Mouse (Mus musculus) ES-E14 (cell line): ENCODE results near the gene Nrbp1. TPM values are rescaled to one million over a fixed set of nuclear protein-coding genes. Genes with fewer than 3 reads are reported as not detected.

Experiments
- DNase-seq: peaks from one replicate; pipeline ENCODE4 v3.0.0-alpha.2; 2013; ENCODE audit warnings: low read depth, low spot score
- H3K27ac ChIP-seq: 2 replicates; pipeline ENCODE4 v1.5.1; 2012; ENCODE audit warnings: low read depth, mild to moderate bottlenecking, low read length, moderate library complexity, mixed read lengths; ENCODE audit not compliant: poor library complexity, insufficient read depth, severe bottlenecking
- H3K36me3 ChIP-seq: 2 replicates; pipeline ENCODE4 v1.6.1; 2012; ENCODE audit warnings: mild to moderate bottlenecking, low read length, moderate library complexity, mixed read lengths; ENCODE audit not compliant: control insufficient read depth, poor library complexity, insufficient read depth, severe bottlenecking
- H3K4me1 ChIP-seq, 2 experiments: fragments of 150-350 bp in 1 of 2; sonication (generic) in 1 of 2; 2 replicates each; pipeline ENCODE4 v1.6.1; 2012; ENCODE audit warnings: low read length in 2 of 2, mild to moderate bottlenecking in 1 of 2, mixed read lengths in 1 of 2; ENCODE audit not compliant: control insufficient read depth in 2 of 2, insufficient read depth in 2 of 2, poor library complexity in 1 of 2
- H3K4me3 ChIP-seq, 2 experiments: fragments of 150-350 bp in 1 of 2; sonication (generic) in 1 of 2; 2 replicates each; pipeline ENCODE4 v1.5.1; 2012; ENCODE audit warnings: low read length in 2 of 2, low read depth in 1 of 2, mild to moderate bottlenecking in 1 of 2, mixed read lengths in 1 of 2; ENCODE audit not compliant: insufficient read depth in 1 of 2, poor library complexity in 1 of 2, severe bottlenecking in 1 of 2
- H3K9ac ChIP-seq: 2 replicates; pipeline ENCODE4 v1.6.1; 2012; ENCODE audit warnings: low read depth, mild to moderate bottlenecking, low read length, mixed read lengths; ENCODE audit not compliant: poor library complexity, insufficient read depth, severe bottlenecking
- H3K9me3 ChIP-seq: fragments of 150-350 bp; sonication (generic); 2 replicates; pipeline ENCODE4 v1.6.1; 2012; ENCODE audit warnings: low read depth, mild to moderate bottlenecking, low read length; ENCODE audit not compliant: control insufficient read depth, insufficient read depth
- CHD2 ChIP-seq: IDR thresholded peaks from 2 replicates; pipeline ENCODE4 v1.6.1; 2014; ENCODE audit warnings: mild to moderate bottlenecking, low read depth, low read length, inconsistent platforms
- HCFC1 ChIP-seq: IDR thresholded peaks from 2 replicates; pipeline ENCODE4 v1.6.1; 2012; ENCODE audit warnings: low read length, inconsistent platforms, borderline replicate concordance; ENCODE audit not compliant: insufficient read depth
- MAFK ChIP-seq: IDR thresholded peaks from 2 replicates; pipeline ENCODE4 v1.6.1; 2014; ENCODE audit warnings: mild to moderate bottlenecking, low read depth, low read length, inconsistent platforms; ENCODE audit not compliant: insufficient read depth
- ZC3H11A ChIP-seq: IDR thresholded peaks from 2 replicates; pipeline ENCODE4 v1.6.1; 2012; ENCODE audit warnings: low read depth, mild to moderate bottlenecking, inconsistent platforms, low read length, borderline replicate concordance
- ZNF384 ChIP-seq: IDR thresholded peaks from 2 replicates; pipeline ENCODE4 v1.6.1; 2012; ENCODE audit warnings: low read depth, low read length, inconsistent platforms
- in situ Hi-C, 2 experiments: fragments of 600-800 bp; cut with MboI; formaldehyde crosslinking; loops; one replicate each; pipeline ENCODE4 v1.15.1; 2025; ENCODE audit warnings: low sequenced_read_pairs in 2 of 2, inconsistent platforms in 1 of 2; ENCODE audit not compliant: unreplicated experiment in 2 of 2
- total RNA-seq: library from RNA; depleted of rRNA; stranded (reverse); fragments of 300-350 nt; gene quantifications from 2 replicates; pipeline ENCODE4 v1.2.3, GENCODE M21; 2012

Gene Nrbp1
- total RNA-seq, 1 experiment = 53.1 TPM

- DNase-seq = no peak
- TF ChIP-seq CHD2 (no peak), ZC3H11A (no peak), ZNF384 (no peak), MAFK (no peak), HCFC1 (no peak)
- Histone ChIP-seq H3K36me3 (peaks cover 18% of the 10 kb centered on the region; the same call in 1 of the 2 replicates), H3K27ac (no peak overlapping the region), H3K4me1 (no peaks in the 10 kb centered on the region), H3K9me3 (no peaks in the 10 kb centered on the region), H3K4me3 (no peak overlapping the region), H3K9ac (no peak overlapping the region)
- in situ Hi-C loops = no loop called here
Measured at GRCm38 (mm10) chr5:31266101-31266500, 25.4 kb downstream of the Nrbp1 start.

GRCm38 (mm10) chr5:31267686-31268085 lies 27.0 kb downstream of the Nrbp1 start:
- H3K9ac ChIP-seq = no peak overlapping the region
- no peak overlapping the region for H3K27ac ChIP-seq
- no peak for TF ChIP-seq CHD2
- TF ChIP-seq HCFC1 = no peak
- TF ChIP-seq MAFK = no peak
- TF ChIP-seq ZC3H11A = no peak
- no peak for TF ChIP-seq ZNF384
- peaks cover 24% of the 10 kb centered on the region; the same call in 1 of the 2 replicates for H3K36me3 ChIP-seq
- H3K4me1 ChIP-seq = no peaks in the 10 kb centered on the region
- no peaks in the 10 kb centered on the region for H3K9me3 ChIP-seq
- no peak overlapping the region for H3K4me3 ChIP-seq
- in situ Hi-C loops = no loop called here
- no peak for DNase-seq

GRCm38 (mm10) chr5:31273018-31273417 lies 32.4 kb downstream of the Nrbp1 start:
- Histone ChIP-seq H3K9me3 (no peaks in the 10 kb centered on the region), H3K36me3 (peaks cover 7% of the 10 kb centered on the region; the same call in 1 of the 2 replicates), H3K27ac (no peak overlapping the region), H3K9ac (no peak overlapping the region), H3K4me3 (no peak overlapping the region), H3K4me1 (no peaks in the 10 kb centered on the region)
- TF ChIP-seq ZNF384 = no peak
- TF ChIP-seq HCFC1 = no peak
- TF ChIP-seq CHD2 = no peak
- TF ChIP-seq MAFK = no peak
- no peak for TF ChIP-seq ZC3H11A
- in situ Hi-C loops = no loop called here
- DNase-seq = no peak

GRCm38 (mm10) chr5:31279245-31279988 lies 38.8 kb downstream of the Nrbp1 start:
- in situ Hi-C loops = no loop called here
- no peak overlapping the region for H3K27ac ChIP-seq
- peaks cover 10% of the 10 kb centered on the region; the same call in 1 of the 2 replicates for H3K36me3 ChIP-seq
- H3K9ac ChIP-seq = no peak overlapping the region
- no peaks in the 10 kb centered on the region for H3K9me3 ChIP-seq
- H3K4me3 ChIP-seq = no peak overlapping the region
- H3K4me1 ChIP-seq = no peaks in the 10 kb centered on the region
- DNase-seq = no peak
- TF ChIP-seq HCFC1 (no peak), CHD2 (no peak), ZNF384 (no peak)
